Mouse (Mus musculus): ENCODE results near the gene Sez6. TPM values are rescaled to one million over a fixed set of nuclear protein-coding genes. Genes with fewer than 3 reads are reported as not detected.

The Sez6 gene
- polyA plus RNA-seq, 1 experiment from 2014 or later, result 13.8 TPM

DNA sequence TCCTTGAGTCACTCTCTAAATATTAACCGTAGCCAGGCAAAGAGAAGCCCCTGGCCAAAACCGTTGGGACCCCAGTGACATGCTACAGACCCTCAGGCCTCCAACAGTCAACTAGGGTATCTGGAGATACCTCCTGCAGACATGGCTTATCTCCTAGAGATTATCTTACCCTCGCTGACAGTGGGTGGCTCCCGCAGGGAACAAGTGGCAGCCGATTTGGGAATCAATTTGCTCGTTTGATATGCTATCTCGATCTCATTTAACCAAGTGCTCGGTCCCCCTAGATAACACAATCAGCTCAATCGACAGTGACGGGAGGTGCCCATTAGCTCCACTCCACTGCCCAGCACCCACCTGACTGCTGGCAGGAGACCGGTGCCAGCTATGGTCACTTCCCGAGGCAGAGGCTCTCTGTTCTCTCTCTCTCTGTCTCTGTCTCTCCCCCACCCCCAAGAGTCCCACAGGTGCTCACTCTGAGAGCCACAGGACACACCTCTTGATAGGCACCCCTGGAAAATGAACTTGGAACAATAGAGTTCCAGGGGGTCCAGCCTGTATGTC is 19.6 kb downstream of the Sez6 start:
- no peak overlapping the region for H3K27ac ChIP-seq (ENCODE audit: low read depth, low read length)
- ATAC-seq (ENCODE audit: insufficient read depth, low FRiP score, low TSS enrichment) (no peak), DNase-seq (ENCODE audit: low spot score) (no peak)
- no peaks in the 10 kb centered on the region for H3K9me3 ChIP-seq (ENCODE audit: control insufficient read depth, low read length)
- H3K4me1 ChIP-seq (ENCODE audit: control insufficient read depth, insufficient read depth, low read length), result peaks cover 6% of the 10 kb centered on the region; the same call in 1 of the 2 replicates
- no peak overlapping the region for H3K4me2 ChIP-seq (ENCODE audit: low read depth)
- 51% methylated on average over 12 of the region's 12 CpGs for WGBS
- H3K4me3 ChIP-seq (ENCODE audit: low read depth, low read length), result no peak overlapping the region
- no peaks in the 10 kb centered on the region for H3K36me3 ChIP-seq (ENCODE audit: control insufficient read depth, insufficient read depth, low read length)
- peaks cover 38% of the 10 kb centered on the region for H3K27me3 ChIP-seq (ENCODE audit: control insufficient read depth, insufficient read depth, low read length)
- no peak overlapping the region for H3K9ac ChIP-seq (ENCODE audit: low read length)

GRCm38 (mm10) chr11:77950797-77951228 is 20.2 kb downstream of the Sez6 start:
- no peaks in the 10 kb centered on the region for H3K9me3 ChIP-seq (ENCODE audit: control insufficient read depth, low read length)
- H3K9ac ChIP-seq (ENCODE audit: low read length), result no peak overlapping the region
- H3K27ac ChIP-seq (ENCODE audit: low read depth, low read length), result no peak overlapping the region
- H3K4me2 ChIP-seq (ENCODE audit: low read depth), result no peak overlapping the region
- peaks cover 6% of the 10 kb centered on the region; the same call in 1 of the 2 replicates for H3K4me1 ChIP-seq (ENCODE audit: control insufficient read depth, insufficient read depth, low read length)
- DNase-seq (ENCODE audit: low spot score) (no peak), ATAC-seq (ENCODE audit: insufficient read depth, low FRiP score, low TSS enrichment) (no peak)
- 70% methylated on average over 5 of the region's 5 CpGs for WGBS
- H3K4me3 ChIP-seq (ENCODE audit: low read depth, low read length), result no peak overlapping the region
- peaks cover 42% of the 10 kb centered on the region for H3K27me3 ChIP-seq (ENCODE audit: control insufficient read depth, insufficient read depth, low read length)
- no peaks in the 10 kb centered on the region for H3K36me3 ChIP-seq (ENCODE audit: control insufficient read depth, insufficient read depth, low read length)

DNA sequence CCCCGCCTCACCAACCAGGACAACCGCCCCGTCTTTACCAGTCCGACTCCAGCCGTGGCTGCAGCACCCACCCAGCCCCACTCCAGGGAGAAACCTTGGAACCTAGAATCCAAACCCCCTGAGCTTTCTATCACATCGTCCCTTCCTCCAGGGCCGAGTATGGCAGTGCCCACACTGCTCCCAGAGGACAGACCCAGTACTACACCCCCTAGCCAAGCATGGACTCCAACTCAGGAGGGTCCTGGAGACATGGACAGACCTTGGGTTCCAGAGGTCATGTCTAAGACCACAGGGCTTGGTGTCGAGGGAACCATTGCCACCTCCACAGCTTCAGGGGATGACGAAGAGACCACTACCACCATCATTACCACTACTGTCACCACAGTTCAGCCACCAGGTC is 23.1 kb downstream of the Sez6 start:
- DNase-seq (ENCODE audit: low spot score) (peak; percentile 56), ATAC-seq (ENCODE audit: insufficient read depth, low FRiP score, low TSS enrichment) (no peak)
- Histone ChIP-seq H3K36me3 (ENCODE audit: control insufficient read depth, insufficient read depth, low read length) (no peaks in the 10 kb centered on the region), H3K9me3 (ENCODE audit: control insufficient read depth, low read length) (no peaks in the 10 kb centered on the region), H3K27me3 (ENCODE audit: control insufficient read depth, insufficient read depth, low read length) (peaks cover 57% of the 10 kb centered on the region), H3K9ac (ENCODE audit: low read length) (no peak overlapping the region), H3K4me3 (ENCODE audit: low read depth, low read length) (no peak overlapping the region), H3K4me2 (ENCODE audit: low read depth) (no peak overlapping the region), H3K4me1 (ENCODE audit: control insufficient read depth, insufficient read depth, low read length) (no peaks in the 10 kb centered on the region), H3K27ac (ENCODE audit: low read depth, low read length) (no peak overlapping the region)
- 34% methylated on average over 9 of the region's 9 CpGs for WGBS

DNA sequence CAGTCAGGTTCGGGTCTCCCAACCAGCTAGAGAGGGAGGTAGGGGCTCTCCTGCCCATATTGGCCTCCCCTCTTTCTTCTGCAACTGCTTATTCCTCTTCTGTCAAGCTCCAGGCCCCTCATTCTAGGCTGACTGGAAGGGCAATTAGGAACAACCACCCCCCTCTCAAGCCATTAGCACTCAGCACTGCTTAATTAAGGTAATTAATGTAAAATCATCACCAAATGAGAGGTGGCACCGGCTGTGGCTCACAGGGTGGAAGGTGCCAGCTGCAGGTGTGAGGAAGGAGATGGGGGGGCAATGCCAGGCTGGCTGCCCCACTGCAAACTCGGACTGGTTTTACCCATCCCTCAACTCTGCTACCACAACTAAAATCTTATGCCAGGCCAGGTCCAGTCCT is 25.8 kb downstream of the Sez6 start:
- Histone ChIP-seq H3K4me1 (ENCODE audit: control insufficient read depth, insufficient read depth, low read length) (no peaks in the 10 kb centered on the region), H3K9me3 (ENCODE audit: control insufficient read depth, low read length) (no peaks in the 10 kb centered on the region), H3K9ac (ENCODE audit: low read length) (no peak overlapping the region), H3K36me3 (ENCODE audit: control insufficient read depth, insufficient read depth, low read length) (no peaks in the 10 kb centered on the region), H3K4me3 (ENCODE audit: low read depth, low read length) (no peak overlapping the region), H3K27me3 (ENCODE audit: control insufficient read depth, insufficient read depth, low read length) (peaks cover 67% of the 10 kb centered on the region), H3K4me2 (ENCODE audit: low read depth) (no peak overlapping the region), H3K27ac (ENCODE audit: low read depth, low read length) (no peak overlapping the region)
- ATAC-seq (ENCODE audit: insufficient read depth, low FRiP score, low TSS enrichment) (no peak), DNase-seq (ENCODE audit: low spot score) (no peak)
- WGBS, result 62% methylated on average over 3 of the region's 3 CpGs

- 76% methylated on average over 2 of the region's 2 CpGs for WGBS
- Histone ChIP-seq H3K27me3 (ENCODE audit: control insufficient read depth, insufficient read depth, low read length) (peaks cover 73% of the 10 kb centered on the region), H3K4me3 (ENCODE audit: low read depth, low read length) (no peak overlapping the region), H3K9ac (ENCODE audit: low read length) (no peak overlapping the region), H3K27ac (ENCODE audit: low read depth, low read length) (no peak overlapping the region), H3K4me1 (ENCODE audit: control insufficient read depth, insufficient read depth, low read length) (no peaks in the 10 kb centered on the region), H3K4me2 (ENCODE audit: low read depth) (no peak overlapping the region), H3K9me3 (ENCODE audit: control insufficient read depth, low read length) (no peaks in the 10 kb centered on the region), H3K36me3 (ENCODE audit: control insufficient read depth, insufficient read depth, low read length) (no peaks in the 10 kb centered on the region)
- DNase-seq (ENCODE audit: low spot score), result no peak
- no peak for ATAC-seq (ENCODE audit: insufficient read depth, low FRiP score, low TSS enrichment)
Measured at GRCm38 (mm10) chr11:77958268-77958667, 27.7 kb downstream of the Sez6 start.

DNA sequence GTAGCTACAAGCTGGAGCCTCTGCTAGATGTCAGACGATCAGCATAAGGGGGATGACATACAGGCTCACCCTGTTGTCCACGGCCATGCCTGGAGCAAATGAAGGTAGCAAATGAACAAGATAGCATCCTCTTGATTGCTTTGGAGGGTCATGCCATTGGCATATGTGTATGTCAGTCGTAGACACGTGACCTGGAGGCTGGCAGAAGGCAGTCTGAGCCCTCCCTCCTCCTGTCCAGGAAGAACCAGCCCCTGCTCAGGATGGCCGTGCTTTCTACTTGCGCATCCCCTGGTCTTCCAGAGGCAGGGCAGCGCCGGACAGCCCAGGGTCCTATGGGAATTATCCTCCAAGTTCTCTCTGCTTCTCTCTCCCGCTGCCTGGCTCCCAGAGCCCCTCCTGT is 28.3 kb downstream of the Sez6 start:
- H3K27ac ChIP-seq (ENCODE audit: low read depth, low read length), result no peak overlapping the region
- no peak overlapping the region for H3K9ac ChIP-seq (ENCODE audit: low read length)

GRCm38 (mm10) chr11:77960199-77960598 is 29.6 kb downstream of the Sez6 start:
- H3K4me2 ChIP-seq (ENCODE audit: low read depth), result no peak overlapping the region
- peaks cover 64% of the 10 kb centered on the region for H3K27me3 ChIP-seq (ENCODE audit: control insufficient read depth, insufficient read depth, low read length)
- H3K4me3 ChIP-seq (ENCODE audit: low read depth, low read length), result no peak overlapping the region
- H3K9me3 ChIP-seq (ENCODE audit: control insufficient read depth, low read length), result no peaks in the 10 kb centered on the region
- DNase-seq (ENCODE audit: low spot score) (no peak), ATAC-seq (ENCODE audit: insufficient read depth, low FRiP score, low TSS enrichment) (no peak)
- H3K4me1 ChIP-seq (ENCODE audit: control insufficient read depth, insufficient read depth, low read length), result peaks cover 9% of the 10 kb centered on the region
- no peaks in the 10 kb centered on the region for H3K36me3 ChIP-seq (ENCODE audit: control insufficient read depth, insufficient read depth, low read length)
- no peak overlapping the region for H3K9ac ChIP-seq (ENCODE audit: low read length)
- H3K27ac ChIP-seq (ENCODE audit: low read depth, low read length), result no peak overlapping the region
- 52% methylated on average over 9 of the region's 9 CpGs for WGBS

More for the DNA sequence above, 28.3 kb downstream of the Sez6 start:
- no peak for DNase-seq (ENCODE audit: low spot score)
- no peaks in the 10 kb centered on the region for H3K4me1 ChIP-seq (ENCODE audit: control insufficient read depth, insufficient read depth, low read length)
- ATAC-seq (ENCODE audit: insufficient read depth, low FRiP score, low TSS enrichment), result no peak
- no peaks in the 10 kb centered on the region for H3K9me3 ChIP-seq (ENCODE audit: control insufficient read depth, low read length)
- 70% methylated on average over 9 of the region's 9 CpGs for WGBS
- H3K4me3 ChIP-seq (ENCODE audit: low read depth, low read length), result no peak overlapping the region
- H3K36me3 ChIP-seq (ENCODE audit: control insufficient read depth, insufficient read depth, low read length), result no peaks in the 10 kb centered on the region
- H3K27me3 ChIP-seq (ENCODE audit: control insufficient read depth, insufficient read depth, low read length), result peaks cover 67% of the 10 kb centered on the region
- no peak overlapping the region for H3K4me2 ChIP-seq (ENCODE audit: low read depth)

- peaks cover 14% of the 10 kb centered on the region for H3K4me1 ChIP-seq (ENCODE audit: control insufficient read depth, insufficient read depth, low read length)
- H3K9ac ChIP-seq (ENCODE audit: low read length), result no peak overlapping the region
- H3K4me2 ChIP-seq (ENCODE audit: low read depth), result no peak overlapping the region
- no peaks in the 10 kb centered on the region for H3K36me3 ChIP-seq (ENCODE audit: control insufficient read depth, insufficient read depth, low read length)
- H3K4me3 ChIP-seq (ENCODE audit: low read depth, low read length), result no peak overlapping the region
- 52% methylated on average over 5 of the region's 5 CpGs for WGBS
- H3K9me3 ChIP-seq (ENCODE audit: control insufficient read depth, low read length), result no peaks in the 10 kb centered on the region
- ATAC-seq (ENCODE audit: insufficient read depth, low FRiP score, low TSS enrichment) (no peak), DNase-seq (ENCODE audit: low spot score) (no peak)
- H3K27ac ChIP-seq (ENCODE audit: low read depth, low read length), result no peak overlapping the region
- H3K27me3 ChIP-seq (ENCODE audit: control insufficient read depth, insufficient read depth, low read length), result peaks cover 59% of the 10 kb centered on the region
Measured at GRCm38 (mm10) chr11:77960898-77961297, 30.3 kb downstream of the Sez6 start.

DNA sequence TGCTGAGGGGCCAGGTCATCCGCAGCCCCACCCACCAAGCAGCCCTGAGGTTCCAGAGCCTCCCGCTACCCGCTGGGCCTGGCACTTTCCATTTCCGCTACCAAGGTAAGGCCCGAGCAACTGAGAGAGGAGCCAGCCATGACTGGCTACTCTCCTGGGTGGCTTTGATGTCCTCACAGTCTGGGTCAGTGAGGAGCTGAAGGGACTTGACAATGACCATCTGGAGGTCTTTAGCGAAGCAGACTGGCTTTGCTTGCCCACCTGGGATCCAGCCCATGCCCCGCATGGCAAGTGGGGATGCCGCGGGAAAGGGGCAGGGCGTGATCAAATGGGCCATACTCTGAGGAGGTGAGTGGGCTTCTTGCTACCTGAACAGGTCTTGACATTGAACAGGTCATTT is 32.3 kb downstream of the Sez6 start:
- no peak overlapping the region for H3K4me2 ChIP-seq (ENCODE audit: low read depth)
- no peak for DNase-seq (ENCODE audit: low spot score)
- H3K36me3 ChIP-seq (ENCODE audit: control insufficient read depth, insufficient read depth, low read length), result no peaks in the 10 kb centered on the region
- H3K4me1 ChIP-seq (ENCODE audit: control insufficient read depth, insufficient read depth, low read length), result peaks cover 14% of the 10 kb centered on the region
- ATAC-seq (ENCODE audit: insufficient read depth, low FRiP score, low TSS enrichment), result no peak
- H3K4me3 ChIP-seq (ENCODE audit: low read depth, low read length), result no peak overlapping the region
- peaks cover 51% of the 10 kb centered on the region for H3K27me3 ChIP-seq (ENCODE audit: control insufficient read depth, insufficient read depth, low read length)
- H3K9ac ChIP-seq (ENCODE audit: low read length), result no peak overlapping the region
- no peaks in the 10 kb centered on the region for H3K9me3 ChIP-seq (ENCODE audit: control insufficient read depth, low read length)
- 83% methylated on average over 10 of the region's 10 CpGs for WGBS
- H3K27ac ChIP-seq (ENCODE audit: low read depth, low read length), result no peak overlapping the region
